Mouse (Mus musculus): ENCODE data around the gene Olfr975.
"Not testable (repeated sequence)": the region's sequence is repeated elsewhere in the genome, so short reads cannot be mapped to it uniquely, and the experiment has no call there.

Olfr975 gene

GRCm38 (mm10) chr9:39951946-39952345 is at the start of gene Olfr975:
Olfr975 (minus strand) TSS chr9:39952046.
- no peak for DNase-seq (ENCODE audit: low spot score in 2 of 2)

- DNase-seq (ENCODE audit: low spot score in 2 of 2), result no peak
Measured at GRCm38 (mm10) chr9:39991813-39992212, 40.0 kb upstream of the Olfr975 start, which contains the start of gene Olfr978. Olfr978 (plus strand) TSS chr9:39992113.

GRCm38 (mm10) chr9:39976581-39977145 is 24.8 kb upstream of the Olfr975 start:
- DNase-seq (ENCODE audit: low spot score in 2 of 2), result not testable (repeated sequence)

GRCm38 (mm10) chr9:39961033-39961432 is 9.2 kb upstream of the Olfr975 start, which contains the start of gene Olfr976:
Olfr976 (minus strand) TSS chr9:39961133.
- not testable (repeated sequence) for DNase-seq (ENCODE audit: low spot score in 2 of 2)

GRCm38 (mm10) chr9:39937201-39937600 is 14.6 kb downstream of the Olfr975 start, which contains the start of gene Olfr974:
Olfr974 (plus strand) TSS chr9:39937501.
- DNase-seq (ENCODE audit: low spot score in 2 of 2), result no peak

- DNase-seq (ENCODE audit: low spot score in 2 of 2), result not testable (repeated sequence)
Measured at GRCm38 (mm10) chr9:39928837-39929236, 23.0 kb downstream of the Olfr975 start.

- not testable (repeated sequence) for DNase-seq (ENCODE audit: low spot score in 2 of 2)
Measured at GRCm38 (mm10) chr9:39927975-39928836, 23.6 kb downstream of the Olfr975 start.

GRCm38 (mm10) chr9:39909939-39910338 is 41.9 kb downstream of the Olfr975 start:
- no peak for DNase-seq (ENCODE audit: low spot score in 2 of 2)

- no peak for DNase-seq (ENCODE audit: low spot score in 2 of 2)
Measured at GRCm38 (mm10) chr9:39907036-39907435, 44.8 kb downstream of the Olfr975 start, which contains the start of gene Olfr229. Olfr229 (plus strand) TSS chr9:39907336.

GRCm38 (mm10) chr9:39905106-39905505 is 46.7 kb downstream of the Olfr975 start:
- DNase-seq (ENCODE audit: low spot score in 2 of 2), result no peak
